In the genomic region with DNA sequence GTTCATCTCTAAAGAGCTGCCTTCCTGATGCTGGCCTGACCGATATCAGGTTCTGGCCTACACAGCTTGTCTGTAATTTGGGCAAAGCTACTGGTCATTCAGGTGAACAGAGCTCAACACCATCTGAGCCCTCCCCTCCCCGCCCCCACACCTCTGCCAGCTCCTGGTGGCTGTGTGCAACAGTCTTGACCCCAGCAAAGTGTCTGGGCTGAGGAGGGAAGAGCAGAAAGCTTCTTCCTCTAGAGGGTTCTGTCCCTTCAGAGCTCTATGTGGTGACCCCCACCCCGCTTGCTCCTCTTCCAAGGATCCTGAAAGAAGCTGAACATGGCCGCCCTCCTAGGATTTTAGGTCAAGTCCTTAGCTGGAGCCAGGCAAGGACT, we compare ENCODE assay signal across 8 mouse cellular contexts. TPM values are rescaled to one million over a fixed set of nuclear protein-coding genes. Genes with fewer than 3 reads are reported as not detected.
DNase-seq lines count a peak whose midpoint lies in the region; ATAC-seq lines count a peak whose summit lies in the region.

No protein-coding gene starts in this region.

- no peak for DNase-seq in heart, postnatal 14 days
- DNase-seq in thymus, postnatal 14 days: peak; percentile 42
- no peak for DNase-seq in thymus, postnatal 25 days
- no peak for DNase-seq in spleen, postnatal 10 days (ENCODE audit: low spot score in 2 of 2)
- no peak for DNase-seq in cerebellum, postnatal 36 days
- DNase-seq in kidney, adult 8-10 months: no peak

- 0 out of 2 replicates have a peak overlapping the region, but pooled peaks have one; percentile 16 for H3K4me2 ChIP-seq in heart, embryonic 11.5 days
- H3K4me2 ChIP-seq in liver, embryonic 12.5 days: no peak overlapping the region

- peak overlapping the region; percentile 92 for H3K27ac ChIP-seq in heart, embryonic 11.5 days (ENCODE audit: low read depth, low read length)
- H3K27ac ChIP-seq in liver, embryonic 12.5 days: peak overlapping the region; percentile 58

- H3K4me1 ChIP-seq in heart, embryonic 11.5 days (ENCODE audit: control insufficient read depth, insufficient read depth, low read length): peaks cover 32% of the 10 kb centered on the region
- peaks cover 24% of the 10 kb centered on the region; the same call in 1 of the 2 replicates for H3K4me1 ChIP-seq in liver, embryonic 12.5 days

- 80% methylated on average over 4 of the region's 4 CpGs for WGBS in heart, embryonic 11.5 days (ENCODE audit: insufficient replicate concordance)
- WGBS in liver, embryonic 12.5 days (ENCODE audit: insufficient replicate concordance): 76% methylated on average over 4 of the region's 4 CpGs

- intact Hi-C loops in heart, postnatal 14 days (cut with DNase I): loop anchor here (1.0 kb wide), 1 partner anchor 46 kb away; the partner anchor contains the start of gene Nfkbia

- no peaks in the 10 kb centered on the region for H3K27me3 ChIP-seq in heart, embryonic 11.5 days (ENCODE audit: control insufficient read depth, insufficient read depth, low read length)
- no peaks in the 10 kb centered on the region for H3K27me3 ChIP-seq in liver, embryonic 12.5 days (replicated peaks)

- ATAC-seq in heart, embryonic 11.5 days (replicated peaks; ENCODE audit: insufficient number of reproducible peaks, low FRiP score, low TSS enrichment): no peak
- 0 out of 2 replicates have a peak, but pooled peaks have one; percentile 2 for ATAC-seq in liver, embryonic 12.5 days

- H3K4me3 ChIP-seq in heart, embryonic 11.5 days (ENCODE audit: low read depth, low read length): no peak overlapping the region
- no peak overlapping the region for H3K4me3 ChIP-seq in liver, embryonic 12.5 days

- no peaks in the 10 kb centered on the region for H3K9me3 ChIP-seq in heart, embryonic 11.5 days (replicated peaks; ENCODE audit: control insufficient read depth, low read length)
- no peaks in the 10 kb centered on the region for H3K9me3 ChIP-seq in liver, embryonic 12.5 days (replicated peaks)

- peak overlapping the region; percentile 62; the same call in 1 of the 2 replicates for H3K9ac ChIP-seq in heart, embryonic 11.5 days (ENCODE audit: low read depth, low read length)
- no peak overlapping the region for H3K9ac ChIP-seq in liver, embryonic 12.5 days

- H3K36me3 ChIP-seq in heart, embryonic 11.5 days (ENCODE audit: control insufficient read depth, insufficient read depth, low read length): no peaks in the 10 kb centered on the region
- no peaks in the 10 kb centered on the region for H3K36me3 ChIP-seq in liver, embryonic 12.5 days

RNA-seq across cellular contexts. Expression of gene Nfkbia, which starts 46.1 kb away (rescaled TPM):
- 42.6 and 52.2 TPM in 2 replicates for polyA plus RNA-seq in heart, embryonic 11.5 days (2014; fragmentation: Nextera tagmentation; extraction: Ambion mirVana)
- 10 to 100 TPM; 69.4 to 81.5 TPM for total RNA-seq in heart, postnatal 14 days (2021)
- 14.5 and 15.7 TPM in 2 replicates for polyA plus RNA-seq in liver, embryonic 12.5 days (2016; fragmentation: Nextera tagmentation; extraction: Ambion mirVana)
